Mouse (Mus musculus): ENCODE results near the gene Cyp3a13.
"Not testable (repeated sequence)": the region's sequence is repeated elsewhere in the genome, so short reads cannot be mapped to it uniquely, and the experiment has no call there.

Cyp3a13 gene

GRCm38 (mm10) chr5:137850313-137850712 is 71.1 kb downstream of the Cyp3a13 start:
- not testable (repeated sequence) for DNase-seq (ENCODE audit: low read depth, low spot score); H3K27me3 ChIP-seq (ENCODE audit: control insufficient read depth, insufficient read depth, low read length, poor library complexity, severe bottlenecking); H3K36me3 ChIP-seq (ENCODE audit: control insufficient read depth, insufficient read depth, low read length, poor library complexity, severe bottlenecking)

Data from splenic B cell, adult 2 months (primary cell).